Mouse (Mus musculus): ENCODE measurements around the gene Pfdn6.
"Not testable (repeated sequence)": the region's sequence is repeated elsewhere in the genome, so short reads cannot be mapped to it uniquely, and the experiment has no call there.

Pfdn6 gene

GRCm38 (mm10) chr17:33915671-33916250, 24.4 kb downstream of the Pfdn6 start, which contains the start of the genes Tapbp and Zbtb22:
Gene Tapbp, plus strand, starts transcription at chr17:33915899.
Gene Zbtb22, plus strand, starts transcription at chr17:33915904.
- DNase-seq (ENCODE audit: extremely low spot score), result peak; percentile 95

GRCm38 (mm10) chr17:33914969-33915391, 25.2 kb downstream of the Pfdn6 start:
- no peak for DNase-seq (ENCODE audit: extremely low spot score)

GRCm38 (mm10) chr17:33913905-33914304, 26.2 kb downstream of the Pfdn6 start:
- DNase-seq (ENCODE audit: extremely low spot score), result no peak

- DNase-seq (ENCODE audit: extremely low spot score), result no peak
Measured at GRCm38 (mm10) chr17:33913264-33913663, 26.9 kb downstream of the Pfdn6 start.

GRCm38 (mm10) chr17:33911813-33912414, 28.2 kb downstream of the Pfdn6 start:
- no peak for DNase-seq (ENCODE audit: extremely low spot score)

GRCm38 (mm10) chr17:33911052-33911812, 28.9 kb downstream of the Pfdn6 start:
- DNase-seq (ENCODE audit: extremely low spot score), result no peak

- no peak for DNase-seq (ENCODE audit: extremely low spot score)
Measured at GRCm38 (mm10) chr17:33910346-33911051, 29.6 kb downstream of the Pfdn6 start.

GRCm38 (mm10) chr17:33909869-33910250, 30.3 kb downstream of the Pfdn6 start:
- DNase-seq (ENCODE audit: extremely low spot score), result no peak

GRCm38 (mm10) chr17:33909077-33909868, 30.9 kb downstream of the Pfdn6 start, which contains the start of gene Daxx:
Gene Daxx, plus strand, starts transcription at chr17:33909414.
- DNase-seq (ENCODE audit: extremely low spot score), result peak; percentile 99

- DNase-seq (ENCODE audit: extremely low spot score), result peak; percentile 51
Measured at GRCm38 (mm10) chr17:33908331-33909076, 31.6 kb downstream of the Pfdn6 start.

GRCm38 (mm10) chr17:33904835-33905234, 35.3 kb downstream of the Pfdn6 start, which contains the start of gene Platr17:
Gene Platr17, plus strand, starts transcription at chr17:33905135.
- not testable (repeated sequence) for DNase-seq (ENCODE audit: extremely low spot score)

- DNase-seq (ENCODE audit: extremely low spot score), result not testable (repeated sequence)
Measured at GRCm38 (mm10) chr17:33903911-33904651, 36.1 kb downstream of the Pfdn6 start.

- no peak for DNase-seq (ENCODE audit: extremely low spot score)
Measured at GRCm38 (mm10) chr17:33902491-33902890, 37.7 kb downstream of the Pfdn6 start.

- DNase-seq (ENCODE audit: extremely low spot score), result no peak
Measured at GRCm38 (mm10) chr17:33902079-33902478, 38.1 kb downstream of the Pfdn6 start.

GRCm38 (mm10) chr17:33901653-33902052, 38.5 kb downstream of the Pfdn6 start:
- DNase-seq (ENCODE audit: extremely low spot score), result no peak

GRCm38 (mm10) chr17:33900989-33901314, 39.2 kb downstream of the Pfdn6 start:
- no peak for DNase-seq (ENCODE audit: extremely low spot score)

GRCm38 (mm10) chr17:33900281-33900988, 39.7 kb downstream of the Pfdn6 start:
- no peak for DNase-seq (ENCODE audit: extremely low spot score)

GRCm38 (mm10) chr17:33899642-33900041, 40.5 kb downstream of the Pfdn6 start:
- DNase-seq (ENCODE audit: extremely low spot score), result no peak

GRCm38 (mm10) chr17:33898193-33898592, 42.0 kb downstream of the Pfdn6 start:
- DNase-seq (ENCODE audit: extremely low spot score), result not testable (repeated sequence)
